Mouse (Mus musculus): ENCODE results near the gene Mael.

Mael gene

GRCm38 (mm10) chr1:166238315-166238969 is at the start of gene Mael:
Gene Mael, minus strand, starts transcription at chr1:166238747.
- no peak for DNase-seq (ENCODE audit: low spot score)

GRCm38 (mm10) chr1:166286231-166286630 is 47.7 kb upstream of the Mael start:
- no peak for DNase-seq (ENCODE audit: low spot score)

- DNase-seq (ENCODE audit: low spot score) = no peak
Measured at GRCm38 (mm10) chr1:166284390-166284789, 45.8 kb upstream of the Mael start.

- no peak for DNase-seq (ENCODE audit: low spot score)
Measured at GRCm38 (mm10) chr1:166283451-166283850, 44.9 kb upstream of the Mael start.

GRCm38 (mm10) chr1:166282597-166283210 is 44.2 kb upstream of the Mael start:
- peak; percentile 87 for DNase-seq (ENCODE audit: low spot score)

- no peak for DNase-seq (ENCODE audit: low spot score)
Measured at GRCm38 (mm10) chr1:166281836-166282235, 43.3 kb upstream of the Mael start.

- DNase-seq (ENCODE audit: low spot score) = no peak
Measured at GRCm38 (mm10) chr1:166281287-166281686, 42.7 kb upstream of the Mael start.

GRCm38 (mm10) chr1:166280566-166280965 is 42.0 kb upstream of the Mael start:
- peak; percentile 27 for DNase-seq (ENCODE audit: low spot score)

GRCm38 (mm10) chr1:166279580-166280206 is 41.1 kb upstream of the Mael start:
- no peak for DNase-seq (ENCODE audit: low spot score)

GRCm38 (mm10) chr1:166278786-166279185 is 40.2 kb upstream of the Mael start:
- no peak for DNase-seq (ENCODE audit: low spot score)

GRCm38 (mm10) chr1:166268218-166268617 is 29.7 kb upstream of the Mael start:
- no peak for DNase-seq (ENCODE audit: low spot score)

- no peak for DNase-seq (ENCODE audit: low spot score)
Measured at GRCm38 (mm10) chr1:166266918-166267317, 28.4 kb upstream of the Mael start.

- no peak for DNase-seq (ENCODE audit: low spot score)
Measured at GRCm38 (mm10) chr1:166266001-166266705, 27.6 kb upstream of the Mael start.

- no peak for DNase-seq (ENCODE audit: low spot score)
Measured at GRCm38 (mm10) chr1:166259526-166259925, 21.0 kb upstream of the Mael start.

- DNase-seq (ENCODE audit: low spot score) = no peak
Measured at GRCm38 (mm10) chr1:166256898-166257297, 18.4 kb upstream of the Mael start.

GRCm38 (mm10) chr1:166256302-166256701 is 17.8 kb upstream of the Mael start:
- DNase-seq (ENCODE audit: low spot score) = no peak

- peak; percentile 14 for DNase-seq (ENCODE audit: low spot score)
Measured at GRCm38 (mm10) chr1:166255651-166256050, 17.1 kb upstream of the Mael start.

GRCm38 (mm10) chr1:166255091-166255490 is 16.5 kb upstream of the Mael start:
- DNase-seq (ENCODE audit: low spot score) = no peak

GRCm38 (mm10) chr1:166253898-166254894 is 15.6 kb upstream of the Mael start, which contains the start of gene Ildr2:
Gene Ildr2, plus strand, starts transcription at chr1:166254139.
- DNase-seq (ENCODE audit: low spot score) = peak; percentile 34

- DNase-seq (ENCODE audit: low spot score) = peak; percentile 16
Measured at GRCm38 (mm10) chr1:166244285-166244684, 5.7 kb upstream of the Mael start.

- no peak for DNase-seq (ENCODE audit: low spot score)
Measured at GRCm38 (mm10) chr1:166214181-166214580, 24.4 kb downstream of the Mael start.
